Mouse (Mus musculus) layer of hippocampus, adult 18-20 months (tissue): ENCODE results near the gene Arhgap23. TPM values are rescaled to one million over a fixed set of nuclear protein-coding genes. Genes with fewer than 3 reads are reported as not detected.
A peak's percentile ranks its signal among the peaks of the same experiment; 100 is the strongest.

Experiments
- DNase-seq, 2 experiments: peaks; one replicate each; pipeline ENCODE4 v3.0.0; 2022; ENCODE audit warnings: low spot score in 2 of 2
- total RNA-seq, 2 experiments: library from RNA; stranded (reverse); gene quantifications; 2 replicates each; pipeline ENCODE4 v1.2.3; 2021

Arhgap23 gene
- total RNA-seq, 2 experiments from 2014 or later: 79.8 to 88.1 TPM

- no peak for DNase-seq
Measured at GRCm38 (mm10) chr11:97463166-97463565, 47.8 kb downstream of the Arhgap23 start.

GRCm38 (mm10) chr11:97463991-97464390 lies 48.7 kb downstream of the Arhgap23 start:
- DNase-seq: no peak

- DNase-seq: no peak
Measured at GRCm38 (mm10) chr11:97465957-97466356, 50.6 kb downstream of the Arhgap23 start.

- DNase-seq: no peak
Measured at GRCm38 (mm10) chr11:97466444-97467160, 51.3 kb downstream of the Arhgap23 start.

GRCm38 (mm10) chr11:97468639-97469287 lies 53.4 kb downstream of the Arhgap23 start:
- peak; percentile 51 to 89 for DNase-seq

- no peak for DNase-seq
Measured at GRCm38 (mm10) chr11:97469828-97470227, 54.5 kb downstream of the Arhgap23 start.

GRCm38 (mm10) chr11:97471276-97471675 lies 55.9 kb downstream of the Arhgap23 start:
- DNase-seq: no peak

GRCm38 (mm10) chr11:97476334-97477095 lies 61.2 kb downstream of the Arhgap23 start:
- peak in 1 of 2 experiments; percentile 84 for DNase-seq

GRCm38 (mm10) chr11:97477431-97477830 lies 62.1 kb downstream of the Arhgap23 start:
- DNase-seq: no peak

- no peak for DNase-seq
Measured at GRCm38 (mm10) chr11:97478345-97478744, 63.0 kb downstream of the Arhgap23 start.

- no peak for DNase-seq
Measured at GRCm38 (mm10) chr11:97479085-97479484, 63.8 kb downstream of the Arhgap23 start.

GRCm38 (mm10) chr11:97479824-97480223 lies 64.5 kb downstream of the Arhgap23 start:
- DNase-seq: no peak

- DNase-seq: no peak
Measured at GRCm38 (mm10) chr11:97485661-97486060, 70.3 kb downstream of the Arhgap23 start.

- DNase-seq: no peak
Measured at GRCm38 (mm10) chr11:97487656-97488055, 72.3 kb downstream of the Arhgap23 start.

GRCm38 (mm10) chr11:97489589-97490324 lies 74.4 kb downstream of the Arhgap23 start:
- peak in 1 of 2 experiments; percentile 80 for DNase-seq

- no peak for DNase-seq
Measured at GRCm38 (mm10) chr11:97491640-97492039, 76.3 kb downstream of the Arhgap23 start.

GRCm38 (mm10) chr11:97492836-97493235 lies 77.5 kb downstream of the Arhgap23 start:
- no peak for DNase-seq

GRCm38 (mm10) chr11:97497543-97497942 lies 82.2 kb downstream of the Arhgap23 start:
- no peak for DNase-seq

GRCm38 (mm10) chr11:97499865-97500719 lies 84.8 kb downstream of the Arhgap23 start, which contains the start of gene 4933428G20Rik:
TSS of gene 4933428G20Rik (minus strand) at chr11:97500340.
- peak in 1 of 2 experiments; percentile 43 for DNase-seq
